Mouse (Mus musculus): ENCODE results near the gene Kbtbd3. TPM values are rescaled to one million over a fixed set of nuclear protein-coding genes. Genes with fewer than 3 reads are reported as not detected.

Gene Kbtbd3
- polyA plus RNA-seq, 1 experiment from 2014 or later, result 1.9 TPM

Small RNAs within 50 kb of the gene (microRNA-seq; reads per million reads assigned to microRNA genes)
- gene Gm22195, result not detected
- not detected for gene Gm23992

Other genes starting within 250 kb of the Kbtbd3 start
- 12.3 and 14.0 TPM in 2 replicates for gene Aasdhppt, start 362 bp upstream of the Kbtbd3 start, polyA plus RNA-seq (2015; fragmentation: Nextera tagmentation; extraction: Ambion mirVana)
- gene Msantd4, start 66.7 kb downstream of the Kbtbd3 start, polyA plus RNA-seq (2015; fragmentation: Nextera tagmentation; extraction: Ambion mirVana), result 8.2 and 8.4 TPM in 2 replicates